Mouse (Mus musculus): ENCODE results near the gene Fhdc1.

The Fhdc1 gene

DNA sequence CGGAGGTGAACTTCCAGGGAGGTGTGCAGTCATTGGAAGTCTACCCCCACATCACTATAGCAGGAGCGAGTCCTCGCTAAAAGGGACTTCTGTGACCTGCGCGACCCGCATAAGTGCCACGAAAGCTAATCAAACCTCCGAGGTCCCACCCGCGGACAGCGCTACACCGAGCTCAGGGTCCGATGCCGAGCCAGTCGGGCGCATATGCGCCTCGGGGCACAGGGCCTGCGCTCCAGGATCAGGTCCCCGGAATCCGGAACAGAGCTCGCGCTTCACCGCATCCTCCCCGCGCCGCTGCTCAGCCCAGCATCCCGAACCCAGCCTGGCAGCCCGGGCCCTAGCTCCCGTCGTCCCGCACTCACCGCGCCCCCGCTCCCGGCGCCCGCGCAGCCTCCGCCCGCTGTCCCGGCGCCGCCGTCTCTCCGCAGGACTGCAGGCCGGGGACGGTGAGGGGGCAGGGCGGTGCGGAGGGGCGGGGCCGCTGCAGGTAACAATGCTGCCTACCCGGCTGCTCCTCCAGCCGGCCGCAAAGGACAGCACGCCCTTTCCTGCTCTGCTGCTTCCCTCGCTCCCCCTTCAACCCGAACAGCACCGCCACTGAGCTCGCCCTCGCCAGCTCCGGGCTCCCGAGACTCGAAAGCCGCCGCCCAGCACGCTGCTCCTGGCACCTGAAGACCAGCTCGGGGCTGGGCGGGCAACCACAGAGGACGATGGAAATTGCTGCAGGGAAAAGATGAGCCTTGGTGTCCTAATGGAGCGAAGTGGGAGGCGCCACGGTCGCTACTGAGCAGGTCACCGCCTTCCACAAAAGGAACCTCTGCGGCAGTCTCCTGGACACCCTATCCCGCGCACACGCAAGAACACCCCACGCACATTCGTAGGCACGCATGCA, at the start of gene Fhdc1:
Gene Fhdc1 (minus strand): TSS at position 424 of the 892 bp plus-strand sequence.
- peak; percentile 42 to 53 for DNase-seq (ENCODE audit: low spot score in 2 of 2)

GRCm38 (mm10) chr3:84529021-84529420, 48.8 kb upstream of the Fhdc1 start:
- no peak for DNase-seq (ENCODE audit: low spot score in 2 of 2)

DNA sequence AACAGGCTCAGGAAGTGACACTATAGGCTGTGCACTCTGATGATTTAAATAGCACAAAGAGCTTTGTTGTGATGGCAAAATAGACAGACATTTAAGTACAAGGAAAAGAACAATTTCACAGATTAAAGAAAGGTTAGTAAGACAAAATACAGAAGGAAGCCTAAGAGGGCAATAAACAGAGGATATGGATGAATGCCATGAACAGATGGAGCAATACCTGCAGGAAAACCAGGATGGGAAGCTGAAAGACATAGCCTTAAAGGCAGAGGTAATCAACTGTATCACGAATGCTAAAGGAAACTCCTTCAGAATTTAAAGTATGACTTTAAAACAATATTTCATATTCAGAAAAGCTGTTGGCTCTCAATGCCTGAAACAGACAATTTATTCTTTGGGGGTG, 44.7 kb upstream of the Fhdc1 start:
- DNase-seq (ENCODE audit: low spot score in 2 of 2), result no peak

DNA sequence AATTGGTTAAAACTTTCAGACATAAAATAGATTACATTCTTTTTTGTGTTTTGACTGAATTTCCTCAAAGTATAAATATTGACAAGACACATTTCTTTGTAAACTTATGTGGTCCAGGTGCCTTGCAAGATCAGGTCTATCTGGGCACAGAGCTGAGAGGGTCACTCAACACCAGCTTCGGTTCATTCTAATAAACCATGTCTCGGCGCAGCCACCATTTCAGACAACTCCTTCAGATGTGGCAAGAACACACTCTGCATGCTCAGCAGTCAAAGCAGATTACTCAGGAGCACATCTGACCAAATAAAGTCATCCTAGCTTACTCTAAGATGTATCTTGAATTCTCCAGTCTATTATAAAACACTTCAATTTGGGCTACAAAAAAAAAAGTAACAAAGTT, 35.9 kb upstream of the Fhdc1 start:
- no peak for DNase-seq (ENCODE audit: low spot score in 2 of 2)

DNA sequence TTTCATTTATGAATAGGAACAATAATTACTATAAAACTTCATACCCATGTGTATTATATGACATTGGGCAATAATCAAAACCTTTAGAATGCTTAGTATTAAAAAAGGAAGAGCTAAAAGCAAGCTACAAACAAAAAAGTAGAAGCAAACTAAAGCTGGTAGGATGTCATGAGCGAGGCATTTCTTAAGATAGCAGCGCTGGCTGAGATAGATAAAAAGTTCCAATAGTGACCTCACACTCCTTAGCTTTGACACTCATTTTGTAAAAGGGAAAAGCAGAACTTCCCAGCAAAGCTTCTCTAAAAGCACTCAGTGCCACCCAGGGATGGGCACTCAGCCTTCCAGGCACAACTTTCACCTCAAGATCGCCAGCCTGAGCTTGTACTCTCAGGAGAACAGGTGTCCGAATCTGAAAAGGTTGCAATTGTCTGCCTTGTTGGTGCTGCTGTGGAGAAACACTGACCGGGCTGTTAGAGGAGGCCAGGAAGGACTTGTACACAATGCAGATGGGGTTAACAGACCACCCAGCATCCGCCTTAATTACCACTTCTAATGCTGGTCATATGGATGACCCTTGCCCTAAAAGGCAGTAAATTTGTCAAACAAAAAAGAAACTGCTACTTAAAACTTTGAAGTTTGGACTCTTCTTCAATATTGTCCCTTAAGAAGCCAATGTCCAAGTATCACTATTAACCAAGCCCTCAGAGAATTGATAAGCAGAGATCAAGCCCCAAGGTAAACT, 32.7 kb upstream of the Fhdc1 start:
- DNase-seq (ENCODE audit: low spot score in 2 of 2), result no peak

DNA sequence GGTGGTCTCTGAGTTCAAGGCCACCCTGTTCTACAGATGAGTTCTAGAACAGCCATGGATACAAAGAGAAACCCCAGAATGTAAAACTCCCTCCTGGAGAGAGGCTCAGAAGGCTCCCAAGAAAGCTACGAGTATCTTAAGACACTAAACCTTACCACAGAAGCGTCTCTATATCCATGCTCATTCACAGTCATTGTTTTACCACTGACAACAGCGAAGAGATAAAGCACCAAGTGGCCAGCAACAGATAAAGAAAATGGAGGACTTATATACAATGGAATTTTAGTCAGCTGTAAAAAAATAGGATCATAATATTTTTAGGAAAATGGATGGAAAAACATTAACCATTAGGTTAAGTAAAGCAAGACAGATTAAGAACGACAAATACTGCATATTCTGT, 25.0 kb upstream of the Fhdc1 start:
- no peak for DNase-seq (ENCODE audit: low spot score in 2 of 2)

DNA sequence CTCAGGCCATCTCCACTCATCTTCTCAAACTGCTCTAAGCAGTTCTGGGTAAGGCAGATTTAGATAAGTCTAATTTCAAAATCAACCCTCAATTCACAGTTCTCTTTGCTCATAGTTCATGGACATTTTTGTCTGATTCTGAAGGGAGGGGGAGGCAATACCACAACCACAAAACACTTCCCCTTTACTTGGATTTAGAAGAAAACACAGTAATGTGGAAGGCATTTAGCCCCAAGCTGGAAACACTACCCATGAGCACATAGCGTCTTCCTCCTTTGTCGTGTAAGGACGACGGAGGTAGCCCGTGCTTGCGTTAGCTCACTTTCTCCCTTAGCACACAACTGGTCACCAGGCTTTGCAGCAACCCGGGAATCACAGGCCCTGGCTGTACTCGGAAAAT, 24.1 kb upstream of the Fhdc1 start:
- no peak for DNase-seq (ENCODE audit: low spot score in 2 of 2)

DNA sequence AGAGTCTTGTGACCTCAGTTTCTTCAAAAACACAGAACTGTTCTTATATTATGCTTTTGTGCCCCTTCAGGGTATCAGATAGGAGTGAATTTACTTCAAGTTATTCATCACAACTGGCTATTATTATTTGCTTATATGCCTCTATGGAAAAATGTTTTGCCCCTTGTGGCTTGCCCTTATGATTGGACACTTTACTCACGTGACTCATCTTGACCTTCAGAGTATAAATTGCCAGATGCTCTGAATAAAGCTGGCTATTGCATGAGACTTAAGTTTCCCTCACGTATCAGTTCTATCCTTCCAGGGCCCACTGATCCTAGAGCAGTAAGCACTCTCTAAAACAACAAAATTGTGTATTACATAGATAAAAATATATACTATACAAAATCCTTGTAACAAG, 21.9 kb upstream of the Fhdc1 start:
- DNase-seq (ENCODE audit: low spot score in 2 of 2), result no peak

- DNase-seq (ENCODE audit: low spot score in 2 of 2), result no peak
Observed at GRCm38 (mm10) chr3:84500491-84500890, 20.3 kb upstream of the Fhdc1 start.

GRCm38 (mm10) chr3:84497718-84498117, 17.5 kb upstream of the Fhdc1 start:
- no peak for DNase-seq (ENCODE audit: low spot score in 2 of 2)

GRCm38 (mm10) chr3:84492657-84493056, 12.4 kb upstream of the Fhdc1 start:
- DNase-seq (ENCODE audit: low spot score in 2 of 2), result no peak

- DNase-seq (ENCODE audit: low spot score in 2 of 2), result no peak
Observed at GRCm38 (mm10) chr3:84492148-84492547, 11.9 kb upstream of the Fhdc1 start.

DNA sequence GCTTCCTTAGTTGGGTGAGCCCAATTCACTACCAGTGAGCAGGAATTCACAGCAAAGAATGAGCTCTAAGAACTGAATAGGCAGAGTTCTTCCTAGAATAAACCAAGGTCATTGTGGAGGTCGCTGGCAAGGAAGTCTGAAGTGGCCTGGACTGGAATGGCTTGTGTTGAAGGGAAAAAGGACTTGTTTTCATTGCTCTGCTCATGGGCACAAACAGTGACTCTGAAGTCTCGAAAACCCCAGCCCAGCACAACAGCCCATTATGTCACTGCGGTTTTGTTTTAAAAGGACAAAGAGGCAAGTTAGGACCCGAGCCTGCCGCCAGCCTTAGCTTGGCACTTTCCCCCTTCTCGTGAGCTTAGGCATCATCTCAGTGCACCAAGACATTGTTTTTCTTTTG, 8.5 kb upstream of the Fhdc1 start:
- no peak for DNase-seq (ENCODE audit: low spot score in 2 of 2)

DNA sequence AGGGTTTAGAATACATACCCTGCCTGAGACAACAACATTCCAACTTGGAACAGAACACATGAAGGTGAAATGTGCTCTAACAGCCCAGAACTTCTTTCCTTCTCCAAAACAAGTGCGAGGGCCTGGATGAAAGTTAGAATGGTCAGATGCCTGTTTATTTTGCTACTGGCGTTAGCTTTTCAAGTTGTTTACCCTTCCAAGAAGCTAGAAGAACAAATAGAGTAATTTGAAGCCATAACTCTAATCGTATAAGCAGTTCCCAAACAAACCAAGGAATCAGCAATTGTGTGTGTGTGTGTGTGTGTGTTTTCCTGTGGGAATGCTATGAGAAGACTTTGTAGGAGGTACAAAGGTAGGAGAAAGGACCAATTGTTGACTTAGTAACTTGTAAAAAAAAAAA, 4.7 kb upstream of the Fhdc1 start:
- DNase-seq (ENCODE audit: low spot score in 2 of 2), result no peak

DNA sequence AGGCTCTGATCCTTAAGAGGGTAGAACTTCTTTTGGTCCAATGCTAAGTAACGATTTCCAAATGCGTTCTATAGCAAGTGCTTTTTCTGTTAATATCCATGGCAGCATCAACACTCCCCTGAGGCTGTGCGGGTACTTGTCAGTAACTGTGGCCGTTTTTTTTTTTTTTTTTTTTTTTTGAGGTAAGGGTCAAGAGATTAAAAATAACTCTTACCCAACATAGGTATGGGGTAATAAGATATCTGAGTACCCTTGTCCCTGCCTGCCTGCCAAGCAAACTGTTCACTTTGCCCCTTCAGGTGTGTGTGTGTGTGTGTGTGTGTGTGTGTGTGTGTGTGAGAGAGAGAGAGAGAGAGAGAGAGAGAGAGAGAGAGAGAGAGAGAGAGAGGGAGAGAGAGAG, 4.1 kb upstream of the Fhdc1 start:
- no peak for DNase-seq (ENCODE audit: low spot score in 2 of 2)

GRCm38 (mm10) chr3:84482121-84482520, 1.9 kb upstream of the Fhdc1 start:
- DNase-seq (ENCODE audit: low spot score in 2 of 2), result no peak

- DNase-seq (ENCODE audit: low spot score in 2 of 2), result peak in 1 of 2 experiments; percentile 53
Observed at GRCm38 (mm10) chr3:84481104-84481503, 875 bp upstream of the Fhdc1 start.

- peak; percentile 67 to 68 for DNase-seq (ENCODE audit: low spot score in 2 of 2)
Observed at GRCm38 (mm10) chr3:84479293-84480005, 780 bp downstream of the Fhdc1 start.

DNA sequence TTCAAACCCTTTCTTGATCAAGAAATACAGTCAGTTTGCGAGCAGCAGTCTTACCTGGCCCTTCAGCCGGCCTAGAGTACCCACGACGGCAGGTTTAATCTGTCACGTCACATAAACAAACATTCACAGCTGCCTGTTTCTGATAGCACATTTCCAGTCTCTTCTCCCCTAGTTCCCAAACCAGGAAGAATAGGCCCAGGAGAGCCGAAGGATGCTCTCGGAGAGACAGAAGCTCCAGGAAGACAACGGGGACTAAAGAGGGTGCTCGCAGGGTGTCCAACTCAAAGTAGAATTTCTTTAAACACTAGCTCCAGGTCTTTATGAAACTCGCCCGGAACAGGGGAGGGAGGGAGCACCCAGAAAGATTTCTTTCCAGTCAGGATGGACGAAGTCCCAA, 1.3 kb downstream of the Fhdc1 start:
- DNase-seq (ENCODE audit: low spot score in 2 of 2), result no peak

DNA sequence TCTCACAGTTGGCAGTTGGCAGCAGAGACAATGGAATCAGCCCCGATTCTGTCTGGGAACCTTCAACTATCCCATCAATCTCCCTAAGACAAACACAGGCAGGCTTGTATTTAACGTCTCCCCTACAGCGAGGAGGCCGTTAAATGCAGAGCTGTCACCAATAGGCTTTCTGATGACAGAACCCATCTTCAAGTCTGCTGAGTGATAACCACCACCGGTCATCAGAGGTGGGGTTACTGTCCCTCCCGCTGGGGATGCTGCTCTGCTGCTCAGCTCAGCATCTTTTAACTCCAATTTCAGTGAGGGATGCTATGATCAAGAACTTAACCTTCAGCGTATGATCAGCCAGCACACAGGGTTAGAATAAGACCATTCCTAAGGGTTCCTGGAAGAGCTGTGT, 2.0 kb downstream of the Fhdc1 start:
- no peak for DNase-seq (ENCODE audit: low spot score in 2 of 2)

GRCm38 (mm10) chr3:84477498-84477897, 2.7 kb downstream of the Fhdc1 start:
- DNase-seq (ENCODE audit: low spot score in 2 of 2), result no peak

- no peak for DNase-seq (ENCODE audit: low spot score in 2 of 2)
Observed at GRCm38 (mm10) chr3:84474981-84475775, 5.1 kb downstream of the Fhdc1 start.

Measured in spleen, postnatal 14 days (tissue).